Mouse (Mus musculus) forebrain, embryonic 14.5 days (tissue): ENCODE data around the gene Utp6. TPM values are rescaled to one million over a fixed set of nuclear protein-coding genes. Genes with fewer than 3 reads are reported as not detected.

Experiments
- ATAC-seq: fragments of 200-750 bp; cut with Nextera tagmentation; 2 replicates; pipeline ENCODE4 v1.8.0; 2017; ENCODE audit warnings: mild to moderate bottlenecking, moderate library complexity
- DNase-seq: peaks from one replicate; pipeline ENCODE4 v3.0.0-alpha.2; 2015; ENCODE audit warnings: low spot score
- H3K27ac ChIP-seq: fragments of 300-500 bp; sonication (generic); 2 replicates; pipeline ENCODE4 v1.5.1; 2014; ENCODE audit warnings: low read depth, mild to moderate bottlenecking, control low read depth, low read length, moderate library complexity
- H3K27me3 ChIP-seq: fragments of 300-500 bp; sonication (generic); replicated peaks from 2 replicates; pipeline ENCODE4 v1.6.1; 2014; ENCODE audit warnings: low read length, control low read depth, mixed read lengths; ENCODE audit not compliant: control insufficient read depth, insufficient read depth
- H3K36me3 ChIP-seq: fragments of 300-500 bp; sonication (generic); 2 replicates; pipeline ENCODE4 v1.6.1; 2014; ENCODE audit warnings: low read length, control low read depth; ENCODE audit not compliant: control insufficient read depth, insufficient read depth
- H3K4me1 ChIP-seq: fragments of 300-500 bp; sonication (generic); 2 replicates; pipeline ENCODE4 v1.6.1; 2014; ENCODE audit warnings: antibody characterized with exemption, low read length, control low read depth; ENCODE audit not compliant: control insufficient read depth, insufficient read depth
- H3K4me2 ChIP-seq: fragments of 300-500 bp; sonication (generic); 2 replicates; pipeline ENCODE4 v1.6.1; 2014; ENCODE audit warnings: mild to moderate bottlenecking, control low read depth, low read length
- H3K4me3 ChIP-seq: fragments of 300-500 bp; sonication (generic); 2 replicates; pipeline ENCODE4 v1.5.1; 2014; ENCODE audit warnings: low read depth, low read length, control low read depth
- H3K9ac ChIP-seq: fragments of 300-500 bp; sonication (generic); 2 replicates; pipeline ENCODE4 v1.6.1; 2014; ENCODE audit warnings: mild to moderate bottlenecking, low read length, control low read depth, moderate library complexity
- H3K9me3 ChIP-seq: fragments of 300-500 bp; sonication (generic); replicated peaks from 2 replicates; pipeline ENCODE4 v1.6.1; 2016; ENCODE audit warnings: low read length, control low read depth, mixed read lengths; ENCODE audit not compliant: control insufficient read depth
- WGBS: fragments of 180-500 bp; shearing (Covaris S2); extraction: QIAGEN DNeasy Blood & Tissue Kit; methylation state at CpG from one replicate; pipeline ENCODE4 v1.1.7; 2014; 5-methylcytosine and 5-hydroxymethylcytosine counted together
- polyA plus RNA-seq: library from polyadenylated mRNA; unstranded; fragments of >200 nt; fragmentation: Nextera tagmentation; extraction: Ambion mirVana; gene quantifications from 2 replicates; pipeline ENCODE4 v1.2.1, GENCODE M21; 2014

Utp6 gene
- polyA plus RNA-seq, 1 experiment from 2014 or later, result 52.1 TPM

- DNase-seq, result no peak
- Histone ChIP-seq H3K4me2 (no peak overlapping the region), H3K9me3 (no peaks in the 10 kb centered on the region), H3K4me1 (peaks cover 10% of the 10 kb centered on the region), H3K36me3 (no peaks in the 10 kb centered on the region), H3K4me3 (no peak overlapping the region), H3K9ac (no peak overlapping the region), H3K27ac (no peak overlapping the region), H3K27me3 (no peaks in the 10 kb centered on the region)
- ATAC-seq, result no peak
- WGBS, result 78% methylated on average over 10 of the region's 10 CpGs
Observed at GRCm38 (mm10) chr11:79967752-79968151, 5.6 kb upstream of the Utp6 start.

GRCm38 (mm10) chr11:79965896-79966295, 3.7 kb upstream of the Utp6 start:
- DNase-seq, result peak; percentile 90
- ATAC-seq, result no peak
- WGBS, result 14% methylated on average over 8 of the region's 8 CpGs

GRCm38 (mm10) chr11:79963212-79963974, 1.2 kb upstream of the Utp6 start:
- Histone ChIP-seq H3K4me1 (peaks cover 17% of the 10 kb centered on the region), H3K27ac (no peak overlapping the region), H3K9me3 (no peaks in the 10 kb centered on the region), H3K9ac (no peak overlapping the region), H3K36me3 (peaks cover 13% of the 10 kb centered on the region), H3K4me3 (no peak overlapping the region; the same call in 1 of the 2 replicates), H3K4me2 (peak overlapping the region; percentile 67), H3K27me3 (no peaks in the 10 kb centered on the region)
- 63% methylated on average over 8 of the region's 8 CpGs for WGBS
- DNase-seq (no peak), ATAC-seq (no peak)

More at GRCm38 (mm10) chr11:79965896-79966295, 3.7 kb upstream of the Utp6 start:
- Histone ChIP-seq H3K9ac (no peak overlapping the region), H3K9me3 (no peaks in the 10 kb centered on the region), H3K4me2 (peak overlapping the region; percentile 10; the same call in 1 of the 2 replicates), H3K27me3 (no peaks in the 10 kb centered on the region), H3K27ac (no peak overlapping the region), H3K36me3 (no peaks in the 10 kb centered on the region), H3K4me3 (no peak overlapping the region), H3K4me1 (peaks cover 16% of the 10 kb centered on the region)

- peak overlapping the region; percentile 67 for H3K4me2 ChIP-seq
- DNase-seq (no peak), ATAC-seq (peak; percentile 21; the same call in 1 of the 2 replicates)
- H3K36me3 ChIP-seq, result peaks cover 18% of the 10 kb centered on the region
- peak overlapping the region; percentile 54 for H3K9ac ChIP-seq
- no peaks in the 10 kb centered on the region for H3K27me3 ChIP-seq
- peaks cover 17% of the 10 kb centered on the region for H3K4me1 ChIP-seq
- no peak overlapping the region for H3K27ac ChIP-seq
- no peaks in the 10 kb centered on the region for H3K9me3 ChIP-seq
- H3K4me3 ChIP-seq, result peak overlapping the region; percentile 73
- 6% methylated on average over 9 of the region's 9 CpGs for WGBS
Observed at GRCm38 (mm10) chr11:79962877-79963183, 640 bp upstream of the Utp6 start.

DNA sequence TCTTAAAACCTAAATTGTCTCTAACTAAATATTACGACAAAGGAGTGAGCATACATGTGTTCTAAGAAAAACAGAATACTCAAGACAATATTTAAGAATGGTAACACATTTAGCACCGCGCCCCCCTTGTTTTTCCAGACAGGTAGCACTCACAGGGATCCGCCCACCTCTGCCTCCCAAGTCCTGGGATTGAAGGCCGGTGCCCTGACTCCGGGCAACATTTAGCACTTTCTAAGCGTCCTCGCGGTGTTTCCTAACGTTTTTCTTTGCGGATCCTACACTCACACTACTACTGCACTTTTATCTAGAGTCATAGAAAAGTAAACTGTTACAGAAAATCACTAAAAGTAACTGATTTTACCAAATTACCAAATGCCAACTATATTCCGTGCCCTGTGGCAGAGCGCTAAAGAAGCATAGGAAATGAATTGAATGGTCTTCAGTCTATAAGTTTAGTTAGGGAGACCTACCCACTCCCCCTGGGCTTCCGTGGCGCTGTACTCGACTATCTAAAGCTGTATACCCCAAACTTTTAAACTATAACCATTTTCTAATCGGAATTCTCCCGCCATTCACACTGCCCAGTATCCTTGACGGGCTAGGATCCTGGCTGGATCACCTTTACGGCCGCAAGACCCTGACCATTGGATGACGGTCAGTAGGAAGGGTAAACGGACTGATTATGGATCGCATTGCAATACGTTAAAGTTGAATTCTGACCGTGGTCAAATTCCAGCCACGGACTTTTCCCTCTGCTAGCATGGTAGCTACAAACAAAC, 655 bp downstream of the Utp6 start:
- peak overlapping the region; percentile 77 for H3K4me2 ChIP-seq
- peak overlapping the region; percentile 73 for H3K4me3 ChIP-seq
- peaks cover 31% of the 10 kb centered on the region for H3K36me3 ChIP-seq
- WGBS, result 6% methylated on average over 27 of the region's 27 CpGs
- peaks cover 17% of the 10 kb centered on the region for H3K4me1 ChIP-seq
- H3K9me3 ChIP-seq, result no peaks in the 10 kb centered on the region
- no peak; the same call in 1 of the 2 replicates for ATAC-seq
- peak overlapping the region; percentile 65 for H3K9ac ChIP-seq
- no peaks in the 10 kb centered on the region for H3K27me3 ChIP-seq
- no peak overlapping the region for H3K27ac ChIP-seq
- no peak for DNase-seq

GRCm38 (mm10) chr11:79947265-79947664, 14.9 kb downstream of the Utp6 start:
- Histone ChIP-seq H3K4me3 (no peak overlapping the region), H3K9ac (no peak overlapping the region), H3K4me2 (no peak overlapping the region), H3K36me3 (peaks cover 83% of the 10 kb centered on the region), H3K4me1 (no peaks in the 10 kb centered on the region), H3K27me3 (no peaks in the 10 kb centered on the region), H3K9me3 (no peaks in the 10 kb centered on the region), H3K27ac (no peak overlapping the region)
- DNase-seq (no peak), ATAC-seq (no peak)
- 93% methylated on average over 3 of the region's 3 CpGs for whole genome bisulfite sequencing

GRCm38 (mm10) chr11:79943601-79944000, 18.6 kb downstream of the Utp6 start:
- peaks cover 86% of the 10 kb centered on the region for H3K36me3 ChIP-seq
- WGBS, result 92% methylated on average over 7 of the region's 7 CpGs
- ATAC-seq (no peak), DNase-seq (no peak)
- H3K4me3 ChIP-seq, result no peak overlapping the region
- H3K4me1 ChIP-seq, result no peaks in the 10 kb centered on the region
- H3K9me3 ChIP-seq, result no peaks in the 10 kb centered on the region
- no peak overlapping the region for H3K27ac ChIP-seq
- no peaks in the 10 kb centered on the region for H3K27me3 ChIP-seq
- no peak overlapping the region for H3K9ac ChIP-seq
- no peak overlapping the region for H3K4me2 ChIP-seq

GRCm38 (mm10) chr11:79943136-79943535, 19.1 kb downstream of the Utp6 start:
- no peak for ATAC-seq

DNA sequence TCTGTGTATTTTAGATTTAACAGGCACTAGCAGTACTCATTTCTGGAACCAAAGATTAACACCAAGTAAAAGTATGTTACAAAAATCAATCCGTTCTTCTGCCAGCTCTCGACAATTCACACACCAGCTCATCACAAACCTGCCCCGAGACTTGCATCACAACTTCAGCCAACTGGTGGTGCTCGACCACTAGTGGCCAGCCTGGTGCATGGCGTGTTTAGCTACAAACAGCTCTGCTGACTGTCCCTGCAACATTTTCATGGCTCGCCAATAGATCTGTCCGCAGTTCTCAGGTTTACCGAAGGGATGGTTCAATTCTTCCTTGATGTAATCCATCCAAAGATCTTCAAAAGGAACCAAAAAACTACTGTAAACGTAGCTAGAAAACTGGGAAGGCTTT, 26.4 kb downstream of the Utp6 start:
- Histone ChIP-seq H3K27me3 (no peaks in the 10 kb centered on the region), H3K9me3 (no peaks in the 10 kb centered on the region), H3K4me2 (no peak overlapping the region), H3K27ac (no peak overlapping the region), H3K9ac (no peak overlapping the region), H3K4me3 (no peak overlapping the region), H3K36me3 (peaks cover 73% of the 10 kb centered on the region), H3K4me1 (no peaks in the 10 kb centered on the region)
- DNase-seq (no peak), ATAC-seq (no peak)
- WGBS, result 85% methylated on average over 9 of the region's 9 CpGs

More at GRCm38 (mm10) chr11:79943136-79943535, 19.1 kb downstream of the Utp6 start:
- H3K27me3 ChIP-seq, result no peaks in the 10 kb centered on the region
- no peaks in the 10 kb centered on the region for H3K9me3 ChIP-seq
- no peak overlapping the region for H3K27ac ChIP-seq
- peaks cover 86% of the 10 kb centered on the region for H3K36me3 ChIP-seq
- no peaks in the 10 kb centered on the region for H3K4me1 ChIP-seq
- no peak overlapping the region for H3K4me3 ChIP-seq
- H3K9ac ChIP-seq, result no peak overlapping the region
- DNase-seq, result no peak
- H3K4me2 ChIP-seq, result no peak overlapping the region
- WGBS, result 88% methylated on average over 8 of the region's 8 CpGs
